Mouse (Mus musculus) midbrain, postnatal 0 days (tissue): ENCODE results near the gene Tigar. TPM values are rescaled to one million over a fixed set of nuclear protein-coding genes. Genes with fewer than 3 reads are reported as not detected.

Source experiments
- ATAC-seq: fragments of 200-750 bp; cut with Nextera tagmentation; 2 replicates; pipeline ENCODE4 v1.8.0; 2017; ENCODE audit warnings: moderate number of reproducible peaks, mild to moderate bottlenecking, moderate TSS enrichment, moderate library complexity; ENCODE audit not compliant: low FRiP score
- DNase-seq: peaks from one replicate; pipeline ENCODE4 v3.0.0-alpha.2; 2015; ENCODE audit warnings: low spot score
- H3K27ac ChIP-seq: fragments of 300-500 bp; sonication (generic); 2 replicates; pipeline ENCODE4 v1.5.1; 2014; ENCODE audit warnings: low read depth, mild to moderate bottlenecking, low read length, mixed read lengths
- H3K27me3 ChIP-seq: fragments of 300-500 bp; sonication (generic); 2 replicates; pipeline ENCODE4 v1.6.1; 2014; ENCODE audit warnings: low read length, control low read depth, mixed read lengths; ENCODE audit not compliant: insufficient read depth
- H3K36me3 ChIP-seq: fragments of 300-500 bp; sonication (generic); 2 replicates; pipeline ENCODE4 v1.6.1; 2014; ENCODE audit warnings: low read length, control low read depth, mixed read lengths; ENCODE audit not compliant: insufficient read depth
- H3K4me1 ChIP-seq: fragments of 300-500 bp; sonication (generic); 2 replicates; pipeline ENCODE4 v1.6.1; 2014; ENCODE audit warnings: mild to moderate bottlenecking, control low read depth, antibody characterized with exemption, low read length, mixed read lengths; ENCODE audit not compliant: insufficient read depth
- H3K4me2 ChIP-seq: fragments of 300-500 bp; sonication (generic); 2 replicates; pipeline ENCODE4 v1.6.1; 2014; ENCODE audit warnings: low read depth, mild to moderate bottlenecking, low read length, mixed read lengths; ENCODE audit not compliant: poor library complexity, severe bottlenecking
- H3K4me3 ChIP-seq: fragments of 300-500 bp; sonication (generic); 2 replicates; pipeline ENCODE4 v1.5.1; 2014; ENCODE audit warnings: low read depth, mild to moderate bottlenecking, low read length, moderate library complexity
- H3K9ac ChIP-seq: fragments of 300-500 bp; sonication (generic); replicated peaks from 2 replicates; pipeline ENCODE4 v1.6.1; 2014; ENCODE audit warnings: mild to moderate bottlenecking, low read length, moderate library complexity, mixed read lengths; ENCODE audit not compliant: poor library complexity, severe bottlenecking
- H3K9me3 ChIP-seq: fragments of 300-500 bp; sonication (generic); 2 replicates; pipeline ENCODE4 v1.6.1; 2016; ENCODE audit warnings: low read length, control low read depth
- CTCF ChIP-seq: IDR thresholded peaks from 2 replicates; pipeline ENCODE4 v1.5.1; 2016; ENCODE audit warnings: antibody characterized with exemption, mild to moderate bottlenecking
- WGBS: fragments of 180-500 bp; shearing (Covaris S2); extraction: QIAGEN DNeasy Blood & Tissue Kit; methylation state at CpG from one replicate; pipeline ENCODE4 v1.1.7; 2014; 5-methylcytosine and 5-hydroxymethylcytosine counted together
- polyA plus RNA-seq: library from polyadenylated mRNA; unstranded; fragments of >200 nt; fragmentation: Nextera tagmentation; extraction: Ambion mirVana; gene quantifications from 2 replicates; pipeline ENCODE4 v1.2.1, GENCODE M21; 2015
- total RNA-seq: library from RNA; depleted of rRNA; stranded (reverse); fragments of >200 nt; gene quantifications from 2 replicates; pipeline ENCODE4 v1.2.3, GENCODE M21; 2014

Gene Tigar
- total and polyA plus RNA-seq, 2 experiments from 2014 or later = 4.6 to 6.1 TPM

- WGBS = 77% methylated on average over 10 of the region's 10 CpGs
Observed at GRCm38 (mm10) chr6:127143124-127143520, 33.8 kb upstream of the Tigar start.

DNA sequence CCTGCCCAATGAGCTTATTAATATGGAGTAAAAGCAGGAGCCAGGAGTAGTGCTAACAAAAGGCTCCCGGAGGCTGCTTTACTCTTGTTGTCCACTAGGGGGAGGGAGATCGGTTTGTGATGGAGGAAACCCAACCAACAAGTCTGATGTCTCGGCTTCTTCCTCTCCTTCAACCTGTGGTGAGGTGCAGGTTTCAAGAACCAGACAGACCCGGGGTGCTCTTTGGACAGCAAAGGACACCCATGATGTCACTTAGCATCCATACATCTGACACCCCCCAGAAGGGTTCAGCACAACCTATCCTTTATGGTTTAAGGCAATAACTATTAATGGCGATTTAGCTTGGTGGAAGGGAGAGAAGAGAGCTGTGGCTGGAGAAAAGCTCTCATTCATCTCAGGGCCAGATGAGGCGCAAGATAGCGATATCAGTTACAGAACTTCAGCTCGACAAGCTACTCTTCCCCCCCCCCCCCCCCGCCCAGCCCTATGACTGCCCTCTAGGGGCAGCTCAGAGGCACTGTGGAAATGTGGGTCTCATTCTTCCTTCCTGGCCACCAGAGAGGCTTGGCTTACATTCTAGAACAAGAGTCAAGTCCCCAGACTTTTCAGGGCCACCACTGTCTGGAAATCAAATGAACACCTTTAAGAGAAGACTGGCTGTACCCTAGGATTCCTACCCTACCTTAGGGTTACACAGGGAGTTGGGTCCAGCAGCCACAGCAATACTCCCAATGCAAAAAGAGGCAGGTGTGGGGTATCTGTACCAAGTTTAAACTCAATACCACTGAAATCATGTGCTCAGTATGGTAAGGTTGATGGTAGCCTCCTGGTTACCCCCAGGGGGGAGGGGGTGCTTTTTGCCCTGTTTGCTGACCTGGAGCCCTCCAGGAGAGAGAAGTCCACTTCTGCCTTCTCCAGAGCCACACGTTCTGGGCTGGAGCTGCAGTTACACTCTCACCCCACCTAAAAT, 33.1 kb upstream of the Tigar start:
- Histone ChIP-seq H3K27ac (no peak overlapping the region), H3K4me3 (no peak overlapping the region), H3K27me3 (no peaks in the 10 kb centered on the region), H3K9ac (no peak overlapping the region), H3K4me2 (peak overlapping the region; percentile 22; the same call in 1 of the 2 replicates), H3K4me1 (no peaks in the 10 kb centered on the region), H3K9me3 (no peaks in the 10 kb centered on the region), H3K36me3 (no peaks in the 10 kb centered on the region)
- peak; percentile 81 for TF ChIP-seq CTCF
- ATAC-seq (peak; percentile 41; the same call in 1 of the 2 replicates), DNase-seq (peak; percentile 86)
- 25% methylated on average over 9 of the region's 10 CpGs for WGBS

More at GRCm38 (mm10) chr6:127143124-127143520, 33.8 kb upstream of the Tigar start:
- ATAC-seq (no peak), DNase-seq (no peak)
- no peak overlapping the region for H3K4me2 ChIP-seq
- no peak overlapping the region for H3K9ac ChIP-seq
- TF ChIP-seq CTCF = no peak
- no peaks in the 10 kb centered on the region for H3K9me3 ChIP-seq
- no peaks in the 10 kb centered on the region for H3K36me3 ChIP-seq
- peaks cover 1% of the 10 kb centered on the region; the same call in 1 of the 2 replicates for H3K27me3 ChIP-seq
- no peaks in the 10 kb centered on the region for H3K4me1 ChIP-seq
- H3K4me3 ChIP-seq = no peak overlapping the region
- H3K27ac ChIP-seq = no peak overlapping the region

DNA sequence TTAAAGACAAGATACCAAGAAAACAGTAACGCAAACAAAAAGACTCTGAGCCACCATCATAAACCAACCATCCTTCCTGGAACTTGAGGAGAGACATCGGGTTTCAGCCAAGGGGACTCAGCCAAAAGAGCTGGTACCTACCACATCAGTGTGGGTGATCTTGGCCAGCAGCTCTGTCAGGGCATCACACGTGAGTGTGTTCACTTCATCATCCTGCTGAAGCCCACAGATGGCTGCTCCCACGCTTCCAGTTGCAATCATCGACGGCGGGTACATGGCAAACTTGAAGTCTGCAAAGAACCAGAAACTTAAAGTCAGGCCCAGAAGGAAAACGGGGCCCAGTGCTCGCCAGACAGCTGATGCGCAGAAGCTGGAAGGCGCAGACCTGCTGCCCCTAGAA, 29.6 kb upstream of the Tigar start:
- WGBS = 94% methylated on average over 11 of the region's 11 CpGs
- no peak overlapping the region for H3K27ac ChIP-seq
- H3K4me1 ChIP-seq = no peaks in the 10 kb centered on the region
- no peaks in the 10 kb centered on the region for H3K27me3 ChIP-seq
- TF ChIP-seq CTCF = no peak
- H3K4me3 ChIP-seq = no peak overlapping the region
- H3K9me3 ChIP-seq = no peaks in the 10 kb centered on the region
- DNase-seq = no peak
- no peak overlapping the region for H3K9ac ChIP-seq
- no peak overlapping the region for H3K4me2 ChIP-seq
- no peaks in the 10 kb centered on the region for H3K36me3 ChIP-seq
- ATAC-seq = no peak

- DNase-seq (peak; percentile 71), ATAC-seq (peak; percentile 76)
- H3K4me1 ChIP-seq = no peaks in the 10 kb centered on the region; the same call in 1 of the 2 replicates
- 20% methylated on average over 15 of the region's 16 CpGs for WGBS
- no peak overlapping the region for H3K9ac ChIP-seq
- no peak overlapping the region for H3K27ac ChIP-seq
- peak overlapping the region; percentile 49 for H3K4me2 ChIP-seq
- no peak for TF ChIP-seq CTCF
- H3K36me3 ChIP-seq = no peaks in the 10 kb centered on the region
- H3K9me3 ChIP-seq = no peaks in the 10 kb centered on the region
- peak overlapping the region; percentile 28 for H3K4me3 ChIP-seq
- no peaks in the 10 kb centered on the region for H3K27me3 ChIP-seq
Observed at GRCm38 (mm10) chr6:127133433-127134245, 24.3 kb upstream of the Tigar start.

DNA sequence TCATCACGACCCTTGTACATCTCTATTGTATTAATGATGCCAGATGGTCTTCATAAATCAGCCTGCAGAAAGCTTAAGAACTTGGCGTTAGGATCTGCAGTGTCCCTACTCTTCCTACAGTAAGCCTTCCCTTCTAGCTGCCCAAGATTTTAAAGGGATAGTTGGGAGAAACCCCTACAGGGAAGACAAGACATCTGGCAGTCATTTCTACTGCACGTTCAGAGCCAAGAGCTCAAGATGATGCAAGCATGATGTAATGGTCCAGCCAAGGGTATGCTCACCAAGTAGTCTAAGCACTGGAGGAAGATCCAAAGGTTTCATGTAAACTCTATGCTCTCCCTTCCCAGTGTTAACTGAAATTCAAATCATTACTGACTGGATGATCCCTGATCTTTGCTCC, 23.4 kb upstream of the Tigar start:
- Histone ChIP-seq H3K4me1 (no peaks in the 10 kb centered on the region; the same call in 1 of the 2 replicates), H3K4me2 (no peak overlapping the region), H3K36me3 (no peaks in the 10 kb centered on the region), H3K4me3 (no peak overlapping the region), H3K9me3 (no peaks in the 10 kb centered on the region), H3K27ac (no peak overlapping the region), H3K27me3 (no peaks in the 10 kb centered on the region), H3K9ac (no peak overlapping the region)
- peak; percentile 38 for DNase-seq
- no peak for ATAC-seq
- no peak for TF ChIP-seq CTCF
- WGBS = 74% methylated on average over 3 of the region's 3 CpGs
